Mouse (Mus musculus): ENCODE results near the gene Ercc2. TPM values are rescaled to one million over a fixed set of nuclear protein-coding genes. Genes with fewer than 3 reads are reported as not detected.

Ercc2 gene
- total RNA-seq, 2 experiments from 2014 or later: 8.5 to 10.7 TPM

DNA sequence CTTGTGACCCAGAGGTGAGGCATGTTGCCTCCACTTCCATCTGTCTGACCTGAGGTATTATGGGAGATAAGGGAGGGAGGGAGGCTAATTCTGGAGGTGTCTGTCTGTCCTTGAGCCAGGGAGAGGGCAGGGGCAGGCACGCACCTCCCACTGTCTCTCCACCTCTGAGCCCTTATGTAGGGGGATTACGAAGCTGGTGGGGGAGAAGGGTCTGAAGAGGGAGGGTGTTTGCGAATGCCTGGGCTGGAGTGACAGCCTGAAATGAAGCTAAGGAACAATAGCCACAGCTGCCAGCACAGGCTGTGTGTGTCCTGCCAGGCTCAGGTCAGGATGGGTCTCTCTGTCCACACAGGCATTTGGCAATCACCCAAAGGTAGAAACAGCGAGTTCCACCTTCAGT is 19.5 kb upstream of the Ercc2 start:
- Histone ChIP-seq H3K27ac (peak overlapping the region; percentile 94), H3K4me3 (peak overlapping the region; percentile 88)
- intact Hi-C loops (cut with DNase I): loop anchor here (5.0 kb wide), 2 partner anchors 65 to 130 kb away; no protein-coding TSS in a partner anchor
- DNase-seq: no peak
- no peak for TF ChIP-seq CTCF (IDR thresholded peaks at IDR 0.05)

GRCm38 (mm10) chr7:19363881-19364280 is 17.9 kb upstream of the Ercc2 start:
- peak; percentile 89 for DNase-seq
- intact Hi-C loops (cut with DNase I): loop anchor here (5.0 kb wide), 2 partner anchors 67 to 132 kb away; no protein-coding TSS in a partner anchor
- Histone ChIP-seq H3K4me3 (peak overlapping the region; percentile 53), H3K27ac (peak overlapping the region; percentile 50)
- TF ChIP-seq CTCF (IDR thresholded peaks at IDR 0.05): peak; percentile 98

- intact Hi-C loops (cut with DNase I): no loop called here
- no peak for TF ChIP-seq CTCF (IDR thresholded peaks at IDR 0.05)
- DNase-seq: no peak
- Histone ChIP-seq H3K4me3 (no peak overlapping the region), H3K27ac (no peak overlapping the region)
These were observed 16.4 kb upstream of the Ercc2 start for GRCm38 (mm10) chr7:19365376-19365775.

DNA sequence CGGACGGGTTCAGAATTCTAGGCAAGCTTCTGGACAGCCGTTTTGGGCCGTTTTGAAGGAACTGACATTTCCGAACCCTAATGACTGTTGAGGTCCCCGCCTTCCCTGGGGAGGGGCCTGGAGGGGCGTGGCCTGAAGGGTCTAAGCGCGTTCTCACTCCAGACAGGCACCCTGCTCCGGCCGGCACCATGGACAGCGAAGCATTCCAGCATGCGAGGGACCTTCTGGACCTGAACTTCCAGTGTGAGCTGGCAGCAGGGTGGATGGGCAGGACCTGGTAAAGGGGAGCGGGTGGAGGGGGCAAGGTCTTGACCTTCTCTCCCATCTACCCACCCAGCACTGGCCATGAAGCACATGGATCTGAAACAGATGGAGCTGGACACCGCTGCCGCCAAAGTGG is 13.4 kb upstream of the Ercc2 start:
- no peak overlapping the region for H3K27ac ChIP-seq
- TF ChIP-seq CTCF (IDR thresholded peaks at IDR 0.05): no peak
- intact Hi-C loops (cut with DNase I): no loop called here
- DNase-seq: no peak
- no peak overlapping the region for H3K4me3 ChIP-seq

DNA sequence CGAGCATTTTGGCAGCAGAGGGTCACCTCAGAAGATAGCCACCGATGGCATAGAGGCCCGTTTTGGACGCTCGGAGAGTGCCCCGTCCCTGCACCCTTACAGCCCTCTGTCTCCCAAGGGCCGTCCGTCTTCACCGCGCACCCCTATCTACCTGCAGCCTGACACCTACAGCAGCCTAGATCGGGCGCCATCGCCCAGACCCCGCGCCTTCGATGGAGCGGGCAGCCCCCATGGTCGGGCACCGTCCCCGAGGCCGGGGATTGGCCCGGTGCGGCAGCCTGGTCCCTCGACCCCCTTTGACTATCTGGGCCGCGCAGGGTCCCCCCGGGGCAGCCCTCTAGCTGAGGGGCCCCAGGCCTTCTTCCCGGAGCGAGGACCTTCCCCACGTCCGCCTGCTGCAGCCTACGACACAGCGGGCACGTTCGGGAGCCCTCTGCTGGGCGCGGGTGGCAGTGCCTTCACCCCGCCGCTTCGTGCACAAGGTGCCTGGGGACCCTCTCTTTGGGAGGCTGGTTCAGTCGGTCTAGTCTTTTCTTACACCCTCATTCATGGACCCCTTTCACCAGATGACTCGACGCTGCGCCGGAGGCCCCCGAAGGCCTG is 11.9 kb upstream of the Ercc2 start:
- intact Hi-C loops (cut with DNase I): no loop called here
- DNase-seq: peak; percentile 76
- TF ChIP-seq CTCF (IDR thresholded peaks at IDR 0.05): peak; percentile 90
- Histone ChIP-seq H3K27ac (0 out of 2 replicates have a peak overlapping the region, but pooled peaks have one; percentile 38), H3K4me3 (peak overlapping the region; percentile 70)

DNA sequence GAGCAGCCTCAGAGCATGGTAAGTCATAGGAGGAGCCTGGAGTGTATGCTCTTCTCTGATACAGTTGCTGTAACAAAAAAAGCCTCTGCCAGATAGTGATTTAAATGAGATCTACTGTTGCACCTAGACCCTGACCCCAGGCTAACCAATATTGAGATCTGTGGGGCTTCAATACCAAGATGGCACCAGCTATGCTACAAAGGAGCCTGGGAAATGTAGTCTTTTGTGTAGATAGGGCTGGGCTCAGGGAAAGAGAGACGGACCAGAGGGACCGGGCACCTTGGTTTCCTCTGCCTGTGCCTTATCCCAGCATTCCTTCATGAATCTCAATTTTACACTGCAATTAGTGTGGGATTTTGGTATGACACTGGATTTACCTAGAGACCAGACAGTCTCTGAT is 8.4 kb upstream of the Ercc2 start:
- intact Hi-C loops (cut with DNase I): no loop called here
- DNase-seq: no peak
- TF ChIP-seq CTCF (IDR thresholded peaks at IDR 0.05): no peak
- H3K4me3 ChIP-seq: no peak overlapping the region
- no peak overlapping the region for H3K27ac ChIP-seq

DNA sequence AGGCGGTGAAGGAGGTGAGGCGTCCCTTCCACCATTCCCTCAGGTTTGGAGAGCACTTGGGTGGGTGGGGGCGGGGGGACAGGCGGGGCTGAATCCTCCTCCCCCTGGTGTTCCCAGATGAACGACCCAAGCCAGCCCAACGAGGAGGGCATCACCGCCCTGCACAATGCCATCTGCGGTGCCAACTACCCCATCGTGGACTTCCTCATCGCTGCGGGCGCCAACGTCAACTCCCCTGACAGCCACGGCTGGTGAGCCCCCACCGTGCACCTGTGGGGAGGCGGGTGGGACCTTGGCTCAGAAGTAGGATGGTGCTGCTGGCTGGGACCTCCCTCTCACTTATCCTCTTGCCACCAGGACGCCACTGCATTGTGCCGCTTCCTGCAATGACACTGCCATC is 6.4 kb upstream of the Ercc2 start:
- DNase-seq: no peak
- intact Hi-C loops (cut with DNase I): no loop called here
- H3K27ac ChIP-seq: no peak overlapping the region
- no peak overlapping the region for H3K4me3 ChIP-seq
- TF ChIP-seq CTCF (IDR thresholded peaks at IDR 0.05): no peak

GRCm38 (mm10) chr7:19376019-19376418 is 5.8 kb upstream of the Ercc2 start:
- no peak overlapping the region for H3K4me3 ChIP-seq
- DNase-seq: no peak
- intact Hi-C loops (cut with DNase I): no loop called here
- no peak overlapping the region for H3K27ac ChIP-seq
- TF ChIP-seq CTCF (IDR thresholded peaks at IDR 0.05): no peak

DNA sequence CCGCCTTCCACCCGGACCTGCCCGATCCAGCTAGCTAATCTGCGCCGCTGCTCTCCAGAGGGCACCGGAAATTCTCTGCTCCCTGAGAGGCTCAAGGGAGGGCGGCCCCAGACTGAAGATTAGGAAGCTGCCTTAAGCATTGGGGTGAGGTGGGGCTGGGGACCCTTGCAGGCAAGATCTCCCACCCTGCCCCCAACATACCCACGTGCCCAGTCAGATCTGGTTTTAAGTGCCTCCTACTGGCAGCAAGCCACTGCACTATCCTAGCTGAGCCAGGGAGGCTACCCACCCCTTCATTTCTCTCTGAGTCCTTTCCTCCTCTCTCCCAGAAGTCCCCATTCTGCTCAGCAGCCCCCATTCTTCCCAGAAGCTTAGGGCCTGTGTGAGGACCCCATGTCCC is 3.8 kb upstream of the Ercc2 start:
- intact Hi-C loops (cut with DNase I): no loop called here
- no peak overlapping the region for H3K4me3 ChIP-seq
- no peak for TF ChIP-seq CTCF (IDR thresholded peaks at IDR 0.05)
- no peak overlapping the region for H3K27ac ChIP-seq
- DNase-seq: no peak

GRCm38 (mm10) chr7:19382166-19382541 is 344 bp downstream of the Ercc2 start:
- peak; percentile 19; the same call in 1 of the 2 replicates for TF ChIP-seq CTCF (IDR thresholded peaks at IDR 0.05)
- intact Hi-C loops (cut with DNase I): no loop called here
- Histone ChIP-seq H3K27ac (peak overlapping the region; percentile 83), H3K4me3 (peak overlapping the region; percentile 83)
- no peak for DNase-seq

- intact Hi-C loops (cut with DNase I): no loop called here
- no peak for TF ChIP-seq CTCF (IDR thresholded peaks at IDR 0.05)
- H3K4me3 ChIP-seq: no peak overlapping the region
- no peak overlapping the region for H3K27ac ChIP-seq
- no peak for DNase-seq
These were observed 1.9 kb downstream of the Ercc2 start for GRCm38 (mm10) chr7:19383708-19384107.

DNA sequence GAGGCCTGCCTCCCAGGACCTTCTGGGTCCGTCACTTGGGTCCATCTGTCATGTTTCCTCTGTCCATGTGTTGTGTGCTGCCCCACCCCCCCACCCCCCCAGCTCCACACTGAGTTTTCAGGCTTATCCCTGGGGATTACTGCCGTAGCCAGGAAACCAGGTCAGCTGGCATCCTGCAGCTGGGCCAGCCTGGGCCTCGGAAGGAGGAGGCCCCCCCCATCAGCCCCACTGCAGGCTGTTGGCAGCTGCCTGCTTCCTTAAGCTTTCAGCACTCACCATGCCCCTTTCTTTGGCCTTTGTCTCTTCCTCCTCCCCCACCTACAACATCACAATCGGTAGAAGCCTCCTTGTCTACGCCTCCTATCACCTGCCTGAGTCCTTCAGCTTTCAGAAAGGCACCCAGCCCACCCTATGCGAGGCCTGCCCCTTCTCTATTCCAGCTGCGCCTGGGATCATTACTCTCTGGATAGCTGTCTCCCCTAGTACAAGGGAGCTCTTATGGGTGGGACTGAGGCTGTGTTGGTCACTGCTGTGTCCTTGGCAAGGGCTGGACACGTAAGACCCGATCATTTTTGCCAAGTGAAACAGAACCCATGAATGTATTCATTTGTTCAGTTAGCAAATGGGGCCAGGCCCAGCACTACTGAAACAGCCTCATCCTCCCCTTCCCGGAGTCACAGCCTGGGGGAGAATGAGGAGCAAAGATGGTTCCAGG is 7.0 kb downstream of the Ercc2 start:
- intact Hi-C loops (cut with DNase I): no loop called here
- Histone ChIP-seq H3K27ac (no peak overlapping the region), H3K4me3 (no peak overlapping the region)
- DNase-seq: no peak
- no peak for TF ChIP-seq CTCF (IDR thresholded peaks at IDR 0.05)

DNA sequence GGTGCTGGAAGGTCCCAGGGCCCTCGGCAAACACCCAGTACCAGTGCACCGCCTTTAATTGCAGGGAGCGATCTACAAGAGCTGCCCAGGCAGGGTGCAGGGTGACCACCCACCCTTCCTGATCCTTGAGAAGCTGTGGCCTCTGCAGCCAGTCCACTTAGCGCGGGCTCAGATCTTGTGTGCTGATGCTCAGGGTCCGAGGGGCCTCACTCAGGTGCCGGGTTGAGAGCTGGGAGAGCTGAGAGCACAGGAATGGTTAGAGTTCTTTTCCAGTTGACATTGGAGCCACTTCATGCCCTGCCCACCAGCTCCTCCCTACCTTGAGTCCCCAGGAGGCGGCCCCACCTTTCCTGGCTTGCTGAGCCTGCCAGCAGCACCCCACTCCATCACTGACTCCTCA is 12.7 kb downstream of the Ercc2 start:
- H3K4me3 ChIP-seq: no peak overlapping the region
- no peak for DNase-seq
- no peak overlapping the region for H3K27ac ChIP-seq
- TF ChIP-seq CTCF (IDR thresholded peaks at IDR 0.05): no peak
- intact Hi-C loops (cut with DNase I): no loop called here
